Mouse (Mus musculus) subcutaneous adipose tissue, adult 2 months (tissue): ENCODE results near the gene Asb2. TPM values are rescaled to one million over a fixed set of nuclear protein-coding genes. Genes with fewer than 3 reads are reported as not detected.

Source experiments
- polyA plus RNA-seq: library from polyadenylated mRNA; depleted of rRNA; stranded (reverse); fragments of >200 nt; gene quantifications from 2 replicates; pipeline ENCODE4 v1.2.3, GENCODE M21; 2012; ENCODE audit warnings: low replicate concordance; rRNA removed

Gene Asb2
- 5.1 and 85.1 TPM in 2 replicates for polyA plus RNA-seq

DNA sequence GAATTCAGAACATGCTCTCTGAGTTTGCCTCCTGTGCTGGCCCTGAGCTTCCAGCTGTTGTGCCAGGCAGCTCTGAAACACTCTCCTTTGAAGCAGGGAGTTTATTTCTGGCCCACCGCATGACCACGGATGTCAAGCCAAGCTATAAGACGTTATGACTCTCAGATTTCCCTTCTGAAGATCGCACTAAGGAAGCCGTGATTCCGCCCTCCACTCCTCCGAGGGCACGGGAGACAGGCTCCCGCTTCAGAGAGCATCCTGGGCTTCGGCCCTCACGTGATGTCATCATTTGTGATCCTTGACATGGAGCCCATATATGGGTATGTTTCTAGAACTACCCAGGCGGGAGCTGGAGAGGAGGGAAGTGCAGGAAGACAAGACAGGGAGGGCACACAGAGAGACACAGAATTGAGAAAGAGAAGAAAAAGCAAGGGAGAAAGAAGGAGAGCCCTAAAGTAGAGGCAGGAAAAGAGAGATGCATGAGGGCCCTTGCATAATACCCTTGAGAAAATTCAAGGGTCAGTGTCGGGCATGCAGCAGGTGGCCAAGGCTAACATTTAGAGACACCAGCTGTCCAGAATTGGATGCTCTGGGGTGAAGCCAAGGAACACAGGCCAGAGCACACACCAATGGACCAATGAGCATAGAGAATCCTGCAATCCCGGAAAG, at the start of gene Asb2:
Gene Asb2 (minus strand): TSS at position 256 of the 669 bp plus-strand sequence.

DNA sequence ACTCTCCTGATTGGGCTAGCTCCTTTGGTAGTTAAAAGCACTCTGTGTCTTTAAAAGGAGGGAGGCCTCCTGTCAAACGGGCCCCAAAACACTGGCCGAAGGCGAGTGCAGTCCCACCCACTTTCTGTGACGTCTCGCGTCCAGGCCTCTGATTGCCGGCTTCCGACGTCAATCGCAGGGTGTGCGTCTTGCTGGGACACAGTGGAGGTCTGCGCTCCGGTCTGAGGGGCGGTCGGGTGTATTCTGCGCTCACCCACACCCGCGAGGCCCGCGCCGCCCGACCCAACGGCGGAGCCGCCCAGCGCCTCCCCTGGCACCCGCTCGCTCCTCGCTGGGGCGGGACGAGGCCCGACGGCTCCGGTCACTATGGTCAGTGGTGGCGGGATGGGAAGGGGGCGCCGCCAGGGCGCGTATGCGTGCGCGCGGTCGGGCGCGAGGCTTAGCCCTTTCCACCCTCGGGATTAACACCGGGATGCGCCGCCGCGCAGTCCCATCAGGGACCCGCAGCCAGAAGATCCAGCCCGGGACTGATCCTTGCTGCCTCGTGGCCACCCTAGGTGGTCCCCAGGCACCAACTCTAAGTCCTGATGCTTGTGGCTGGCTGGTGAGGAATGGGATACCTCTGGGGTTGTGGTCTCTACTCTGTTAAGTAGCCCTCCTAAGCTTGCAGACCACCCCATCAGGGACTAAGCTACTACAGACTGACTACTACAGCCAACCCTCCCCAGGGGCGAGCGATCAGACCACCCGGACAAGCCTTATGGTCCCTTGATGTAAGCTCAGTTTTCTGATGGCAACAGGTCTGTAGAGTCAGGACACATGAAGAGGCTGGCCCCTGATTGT, 32.9 kb upstream of the Asb2 start, which contains the start of gene Otub2:
Gene Otub2 (plus strand): TSS at position 178 of the 843 bp plus-strand sequence.

DNA sequence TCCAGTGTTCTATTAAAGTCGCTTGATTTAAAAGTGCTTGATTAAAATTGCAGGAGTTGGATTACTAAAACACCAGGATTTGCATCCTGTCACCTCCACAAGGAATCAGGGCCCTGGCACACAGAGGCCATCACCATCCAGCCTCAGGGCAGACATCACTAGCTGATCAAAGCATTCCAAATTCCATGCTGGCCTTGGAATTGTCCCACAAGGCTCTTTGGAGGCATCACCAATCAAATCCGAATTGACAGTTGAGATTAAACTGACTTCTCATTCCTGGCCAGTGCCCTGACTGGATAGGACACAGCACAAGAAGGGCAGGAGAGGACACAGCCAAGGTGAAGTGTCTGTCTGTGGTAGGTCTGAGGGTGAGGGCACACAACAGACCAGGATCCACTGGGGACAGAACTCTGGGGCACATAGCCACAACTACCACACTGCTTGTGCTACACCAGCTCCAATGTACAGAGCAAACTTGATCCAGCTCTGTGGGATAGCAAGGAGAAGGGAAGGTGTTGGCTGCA, 45.0 kb downstream of the Asb2 start, which contains the start of gene Fam181a:
Gene Fam181a (plus strand): TSS at position 232 of the 524 bp plus-strand sequence.

Other genes starting within 250 kb of the Asb2 start
- gene Prima1, start 113.9 kb downstream of the Asb2 start, polyA plus RNA-seq = 0.79 and 3.2 TPM in 2 replicates
- gene Fam181a, start 45.0 kb downstream of the Asb2 start, polyA plus RNA-seq = not detected in 2 replicates
- gene Otub2, start 32.7 kb upstream of the Asb2 start, polyA plus RNA-seq = 4.6 and 10.1 TPM in 2 replicates
- gene 9330161L09Rik, start 51.8 kb upstream of the Asb2 start, polyA plus RNA-seq = 0.58 and 0.60 TPM in 2 replicates
- gene Ddx24, start 69.8 kb upstream of the Asb2 start, polyA plus RNA-seq = 55.1 and 59.5 TPM in 2 replicates
- gene Ifi27, start 78.2 kb upstream of the Asb2 start, polyA plus RNA-seq = 804 and 1,594 TPM in 2 replicates
- 2,878 and 3,647 TPM in 2 replicates for gene Ifi27l2a, start 87.7 kb upstream of the Asb2 start, polyA plus RNA-seq
- 0.14 and 0.18 TPM in 2 replicates for gene Ifi27l2b, start 101.2 kb upstream of the Asb2 start, polyA plus RNA-seq
- 1.2 and 1.5 TPM in 2 replicates for gene Ppp4r4, start 176.3 kb upstream of the Asb2 start, polyA plus RNA-seq